Mouse (Mus musculus): ENCODE results near the gene Sstr5. TPM values are rescaled to one million over a fixed set of nuclear protein-coding genes. Genes with fewer than 3 reads are reported as not detected.
A peak's percentile ranks its signal among the peaks of the same experiment; 100 is the strongest.

Sstr5 gene
- polyA plus RNA-seq (2015; fragmentation: Nextera tagmentation; extraction: Ambion mirVana), result 0.88 and 1.4 TPM in 2 replicates

- H3K4me2 ChIP-seq (ENCODE audit: low read length), result peak within 1 kb of the TSS; percentile 59
- no peaks in the 10 kb centered on the region for H3K9me3 ChIP-seq (replicated peaks; ENCODE audit: control insufficient read depth, low read length, poor library complexity, severe bottlenecking)
- no peak within 1 kb of the TSS for H3K27ac ChIP-seq (ENCODE audit: low read length)
- peak within 1 kb of the TSS; percentile 61 for H3K9ac ChIP-seq (ENCODE audit: low read depth, low read length)
- 1% methylated on average over 20 of the region's 28 CpGs for WGBS
- H3K27me3 ChIP-seq (ENCODE audit: control insufficient read depth, insufficient read depth, low read depth, low read length), result peaks cover 31% of the 10 kb centered on the region
- H3K4me1 ChIP-seq (ENCODE audit: control insufficient read depth, insufficient read depth, low read length), result peaks cover 6% of the 10 kb centered on the region; the same call in 1 of the 2 replicates
- no peaks in the 10 kb centered on the region for H3K36me3 ChIP-seq (ENCODE audit: control insufficient read depth, insufficient read depth, low read length)
- peak within 1 kb of the TSS; percentile 41 for H3K4me3 ChIP-seq (ENCODE audit: low read depth, low read length)
- ATAC-seq, result no peak
Measured at GRCm38 (mm10) chr17:25497013-25497412, at the start of gene Sstr5. Sstr5 (minus strand) TSS chr17:25497288.

GRCm38 (mm10) chr17:25541768-25542167, 44.7 kb upstream of the Sstr5 start:
- peaks cover 9% of the 10 kb centered on the region for H3K4me1 ChIP-seq (ENCODE audit: control insufficient read depth, insufficient read depth, low read length)
- WGBS, result 90% methylated on average over 4 of the region's 4 CpGs
- H3K9me3 ChIP-seq (replicated peaks; ENCODE audit: control insufficient read depth, low read length, poor library complexity, severe bottlenecking), result no peaks in the 10 kb centered on the region
- no peaks in the 10 kb centered on the region for H3K36me3 ChIP-seq (ENCODE audit: control insufficient read depth, insufficient read depth, low read length)
- H3K27me3 ChIP-seq (ENCODE audit: control insufficient read depth, insufficient read depth, low read depth, low read length), result no peaks in the 10 kb centered on the region
- H3K4me3 ChIP-seq (ENCODE audit: low read depth, low read length), result no peak overlapping the region
- no peak overlapping the region for H3K27ac ChIP-seq (ENCODE audit: low read length)
- H3K4me2 ChIP-seq (ENCODE audit: low read length), result no peak overlapping the region
- no peak for ATAC-seq
- no peak overlapping the region for H3K9ac ChIP-seq (ENCODE audit: low read depth, low read length)

- Histone ChIP-seq H3K27me3 (ENCODE audit: control insufficient read depth, insufficient read depth, low read depth, low read length) (no peaks in the 10 kb centered on the region), H3K36me3 (ENCODE audit: control insufficient read depth, insufficient read depth, low read length) (no peaks in the 10 kb centered on the region), H3K4me2 (ENCODE audit: low read length) (no peak overlapping the region), H3K4me1 (ENCODE audit: control insufficient read depth, insufficient read depth, low read length) (peaks cover 9% of the 10 kb centered on the region), H3K9ac (ENCODE audit: low read depth, low read length) (no peak overlapping the region), H3K27ac (ENCODE audit: low read length) (no peak overlapping the region), H3K4me3 (ENCODE audit: low read depth, low read length) (no peak overlapping the region), H3K9me3 (replicated peaks; ENCODE audit: control insufficient read depth, low read length, poor library complexity, severe bottlenecking) (no peaks in the 10 kb centered on the region)
- ATAC-seq, result no peak
- 92% methylated on average over 5 of the region's 5 CpGs for WGBS
Measured at GRCm38 (mm10) chr17:25540731-25541130, 43.6 kb upstream of the Sstr5 start.

- H3K27me3 ChIP-seq (ENCODE audit: control insufficient read depth, insufficient read depth, low read depth, low read length), result no peaks in the 10 kb centered on the region
- 5% methylated on average over 27 of the region's 27 CpGs for WGBS
- peak overlapping the region; percentile 44 for H3K4me2 ChIP-seq (ENCODE audit: low read length)
- ATAC-seq, result peak; percentile 67; the same call in 1 of the 2 replicates
- no peak overlapping the region for H3K4me3 ChIP-seq (ENCODE audit: low read depth, low read length)
- H3K9ac ChIP-seq (ENCODE audit: low read depth, low read length), result peak overlapping the region; percentile 6
- H3K9me3 ChIP-seq (replicated peaks; ENCODE audit: control insufficient read depth, low read length, poor library complexity, severe bottlenecking), result no peaks in the 10 kb centered on the region
- H3K27ac ChIP-seq (ENCODE audit: low read length), result peak overlapping the region; percentile 51
- H3K36me3 ChIP-seq (ENCODE audit: control insufficient read depth, insufficient read depth, low read length), result no peaks in the 10 kb centered on the region
- peaks cover 9% of the 10 kb centered on the region for H3K4me1 ChIP-seq (ENCODE audit: control insufficient read depth, insufficient read depth, low read length)
Measured at GRCm38 (mm10) chr17:25538945-25539875, 42.1 kb upstream of the Sstr5 start.

GRCm38 (mm10) chr17:25530357-25531022, 33.4 kb upstream of the Sstr5 start:
- 67% methylated on average over 8 of the region's 8 CpGs for WGBS
- no peaks in the 10 kb centered on the region for H3K9me3 ChIP-seq (replicated peaks; ENCODE audit: control insufficient read depth, low read length, poor library complexity, severe bottlenecking)
- no peak for ATAC-seq
- H3K27ac ChIP-seq (ENCODE audit: low read length), result no peak overlapping the region
- H3K36me3 ChIP-seq (ENCODE audit: control insufficient read depth, insufficient read depth, low read length), result no peaks in the 10 kb centered on the region
- H3K9ac ChIP-seq (ENCODE audit: low read depth, low read length), result no peak overlapping the region
- H3K27me3 ChIP-seq (ENCODE audit: control insufficient read depth, insufficient read depth, low read depth, low read length), result no peaks in the 10 kb centered on the region
- no peak overlapping the region for H3K4me2 ChIP-seq (ENCODE audit: low read length)
- no peaks in the 10 kb centered on the region for H3K4me1 ChIP-seq (ENCODE audit: control insufficient read depth, insufficient read depth, low read length)
- H3K4me3 ChIP-seq (ENCODE audit: low read depth, low read length), result no peak overlapping the region

- Histone ChIP-seq H3K4me2 (ENCODE audit: low read length) (no peak overlapping the region), H3K27ac (ENCODE audit: low read length) (no peak overlapping the region), H3K9me3 (replicated peaks; ENCODE audit: control insufficient read depth, low read length, poor library complexity, severe bottlenecking) (no peaks in the 10 kb centered on the region), H3K9ac (ENCODE audit: low read depth, low read length) (no peak overlapping the region), H3K36me3 (ENCODE audit: control insufficient read depth, insufficient read depth, low read length) (no peaks in the 10 kb centered on the region), H3K27me3 (ENCODE audit: control insufficient read depth, insufficient read depth, low read depth, low read length) (no peaks in the 10 kb centered on the region), H3K4me1 (ENCODE audit: control insufficient read depth, insufficient read depth, low read length) (peaks cover 4% of the 10 kb centered on the region; the same call in 1 of the 2 replicates), H3K4me3 (ENCODE audit: low read depth, low read length) (no peak overlapping the region)
- no peak for ATAC-seq
- 87% methylated on average over 12 of the region's 12 CpGs for WGBS
Measured at GRCm38 (mm10) chr17:25522080-25522479, 25.0 kb upstream of the Sstr5 start.

GRCm38 (mm10) chr17:25520492-25520891, 23.4 kb upstream of the Sstr5 start:
- no peaks in the 10 kb centered on the region for H3K9me3 ChIP-seq (replicated peaks; ENCODE audit: control insufficient read depth, low read length, poor library complexity, severe bottlenecking)
- no peak overlapping the region for H3K27ac ChIP-seq (ENCODE audit: low read length)
- H3K27me3 ChIP-seq (ENCODE audit: control insufficient read depth, insufficient read depth, low read depth, low read length), result no peaks in the 10 kb centered on the region
- no peak for ATAC-seq
- H3K9ac ChIP-seq (ENCODE audit: low read depth, low read length), result no peak overlapping the region
- peaks cover 4% of the 10 kb centered on the region; the same call in 1 of the 2 replicates for H3K4me1 ChIP-seq (ENCODE audit: control insufficient read depth, insufficient read depth, low read length)
- WGBS, result 45% methylated on average over 9 of the region's 9 CpGs
- no peaks in the 10 kb centered on the region for H3K36me3 ChIP-seq (ENCODE audit: control insufficient read depth, insufficient read depth, low read length)
- H3K4me3 ChIP-seq (ENCODE audit: low read depth, low read length), result no peak overlapping the region
- no peak overlapping the region for H3K4me2 ChIP-seq (ENCODE audit: low read length)

- Histone ChIP-seq H3K27ac (ENCODE audit: low read length) (no peak overlapping the region), H3K36me3 (ENCODE audit: control insufficient read depth, insufficient read depth, low read length) (no peaks in the 10 kb centered on the region), H3K4me2 (ENCODE audit: low read length) (no peak overlapping the region), H3K9ac (ENCODE audit: low read depth, low read length) (no peak overlapping the region), H3K27me3 (ENCODE audit: control insufficient read depth, insufficient read depth, low read depth, low read length) (no peaks in the 10 kb centered on the region), H3K4me1 (ENCODE audit: control insufficient read depth, insufficient read depth, low read length) (peaks cover 4% of the 10 kb centered on the region; the same call in 1 of the 2 replicates), H3K4me3 (ENCODE audit: low read depth, low read length) (no peak overlapping the region), H3K9me3 (replicated peaks; ENCODE audit: control insufficient read depth, low read length, poor library complexity, severe bottlenecking) (no peaks in the 10 kb centered on the region)
- 42% methylated on average over 5 of the region's 5 CpGs for WGBS
- ATAC-seq, result no peak
Measured at GRCm38 (mm10) chr17:25519511-25519910, 22.4 kb upstream of the Sstr5 start.

GRCm38 (mm10) chr17:25518144-25518543, 21.1 kb upstream of the Sstr5 start:
- no peaks in the 10 kb centered on the region for H3K9me3 ChIP-seq (replicated peaks; ENCODE audit: control insufficient read depth, low read length, poor library complexity, severe bottlenecking)
- no peak overlapping the region for H3K4me3 ChIP-seq (ENCODE audit: low read depth, low read length)
- WGBS, result 57% methylated on average over 17 of the region's 17 CpGs
- H3K4me1 ChIP-seq (ENCODE audit: control insufficient read depth, insufficient read depth, low read length), result peaks cover 4% of the 10 kb centered on the region; the same call in 1 of the 2 replicates
- peak; percentile 64 for ATAC-seq
- no peaks in the 10 kb centered on the region for H3K36me3 ChIP-seq (ENCODE audit: control insufficient read depth, insufficient read depth, low read length)
- H3K27me3 ChIP-seq (ENCODE audit: control insufficient read depth, insufficient read depth, low read depth, low read length), result no peaks in the 10 kb centered on the region
- H3K9ac ChIP-seq (ENCODE audit: low read depth, low read length), result no peak overlapping the region
- H3K27ac ChIP-seq (ENCODE audit: low read length), result no peak overlapping the region
- H3K4me2 ChIP-seq (ENCODE audit: low read length), result no peak overlapping the region

Measured in midbrain, embryonic 16.5 days (tissue).